Mouse (Mus musculus) forebrain, embryonic 14.5 days (tissue): ENCODE measurements at regions not wholly inside any gene's neighbourhood (a gene's known extent, or its start where the extent isn't known, plus 50 kb on each side); places are given as distances from the start of the nearest gene placed in this dataset.
"Not testable (repeated sequence)": the region's sequence is repeated elsewhere in the genome, so short reads cannot be mapped to it uniquely, and the experiment has no call there.

ENCODE experiments used
- ATAC-seq: fragments of 200-750 bp; cut with Nextera tagmentation; 2 replicates; pipeline ENCODE4 v1.8.0; 2017; ENCODE audit warnings: mild to moderate bottlenecking, moderate library complexity
- DNase-seq: peaks from one replicate; pipeline ENCODE4 v3.0.0-alpha.2; 2015; ENCODE audit warnings: low spot score
- H3K27ac ChIP-seq: fragments of 300-500 bp; sonication (generic); 2 replicates; pipeline ENCODE4 v1.5.1; 2014; ENCODE audit warnings: low read depth, mild to moderate bottlenecking, control low read depth, low read length, moderate library complexity
- H3K27me3 ChIP-seq: fragments of 300-500 bp; sonication (generic); replicated peaks from 2 replicates; pipeline ENCODE4 v1.6.1; 2014; ENCODE audit warnings: low read length, control low read depth, mixed read lengths; ENCODE audit not compliant: control insufficient read depth, insufficient read depth
- H3K36me3 ChIP-seq: fragments of 300-500 bp; sonication (generic); 2 replicates; pipeline ENCODE4 v1.6.1; 2014; ENCODE audit warnings: low read length, control low read depth; ENCODE audit not compliant: control insufficient read depth, insufficient read depth
- H3K4me1 ChIP-seq: fragments of 300-500 bp; sonication (generic); 2 replicates; pipeline ENCODE4 v1.6.1; 2014; ENCODE audit warnings: antibody characterized with exemption, low read length, control low read depth; ENCODE audit not compliant: control insufficient read depth, insufficient read depth
- H3K4me2 ChIP-seq: fragments of 300-500 bp; sonication (generic); 2 replicates; pipeline ENCODE4 v1.6.1; 2014; ENCODE audit warnings: mild to moderate bottlenecking, control low read depth, low read length
- H3K4me3 ChIP-seq: fragments of 300-500 bp; sonication (generic); 2 replicates; pipeline ENCODE4 v1.5.1; 2014; ENCODE audit warnings: low read depth, low read length, control low read depth
- H3K9ac ChIP-seq: fragments of 300-500 bp; sonication (generic); 2 replicates; pipeline ENCODE4 v1.6.1; 2014; ENCODE audit warnings: mild to moderate bottlenecking, low read length, control low read depth, moderate library complexity
- H3K9me3 ChIP-seq: fragments of 300-500 bp; sonication (generic); replicated peaks from 2 replicates; pipeline ENCODE4 v1.6.1; 2016; ENCODE audit warnings: low read length, control low read depth, mixed read lengths; ENCODE audit not compliant: control insufficient read depth
- WGBS: fragments of 180-500 bp; shearing (Covaris S2); extraction: QIAGEN DNeasy Blood & Tissue Kit; methylation state at CpG from one replicate; pipeline ENCODE4 v1.1.7; 2014; 5-methylcytosine and 5-hydroxymethylcytosine counted together

- not testable (repeated sequence) for H3K4me3 ChIP-seq, H3K9me3 ChIP-seq, H3K4me1 ChIP-seq, H3K36me3 ChIP-seq, H3K27ac ChIP-seq, H3K4me2 ChIP-seq, H3K9ac ChIP-seq, H3K27me3 ChIP-seq, ATAC-seq
- 89% methylated on average over 7 of the region's 8 CpGs for WGBS
- DNase-seq: peak; percentile 16
Measured at GRCm38 (mm10) chrX:33416321-33416720, 103.1 kb downstream of the Btbd35f12 start.
